Mouse (Mus musculus) midbrain, embryonic 14.5 days (tissue): ENCODE results near the gene Pgam2. TPM values are rescaled to one million over a fixed set of nuclear protein-coding genes. Genes with fewer than 3 reads are reported as not detected.

Source experiments
- ATAC-seq: fragments of 200-750 bp; cut with Nextera tagmentation; 2 replicates; pipeline ENCODE4 v1.8.0; 2017; ENCODE audit warnings: moderate number of reproducible peaks, moderate library complexity; ENCODE audit not compliant: low FRiP score, low TSS enrichment
- DNase-seq: peaks from one replicate; pipeline ENCODE4 v3.0.0-alpha.2; 2015
- H3K27ac ChIP-seq: fragments of 300-500 bp; sonication (generic); replicated peaks from 2 replicates; pipeline ENCODE4 v1.5.1; 2014; ENCODE audit warnings: mild to moderate bottlenecking, low read depth, low read length, moderate library complexity
- H3K27me3 ChIP-seq: fragments of 300-500 bp; sonication (generic); 2 replicates; pipeline ENCODE4 v1.6.1; 2014; ENCODE audit warnings: low read length, control low read depth, mixed read lengths; ENCODE audit not compliant: control insufficient read depth, insufficient read depth
- H3K36me3 ChIP-seq: fragments of 300-500 bp; sonication (generic); 2 replicates; pipeline ENCODE4 v1.6.1; 2014; ENCODE audit warnings: low read length, control low read depth; ENCODE audit not compliant: control insufficient read depth, insufficient read depth
- H3K4me1 ChIP-seq: fragments of 300-500 bp; sonication (generic); 2 replicates; pipeline ENCODE4 v1.6.1; 2014; ENCODE audit warnings: mild to moderate bottlenecking, antibody characterized with exemption, low read length, control low read depth; ENCODE audit not compliant: control insufficient read depth, insufficient read depth
- H3K4me2 ChIP-seq: fragments of 300-500 bp; sonication (generic); 2 replicates; pipeline ENCODE4 v1.6.1; 2014; ENCODE audit warnings: mild to moderate bottlenecking, low read length, moderate library complexity
- H3K4me3 ChIP-seq: fragments of 300-500 bp; sonication (generic); replicated peaks from 2 replicates; pipeline ENCODE4 v1.5.1; 2014; ENCODE audit warnings: low read depth, low read length
- H3K9ac ChIP-seq: fragments of 300-500 bp; sonication (generic); replicated peaks from 2 replicates; pipeline ENCODE4 v1.6.1; 2014; ENCODE audit warnings: mild to moderate bottlenecking, low read length, moderate library complexity
- H3K9me3 ChIP-seq: fragments of 300-500 bp; sonication (generic); 2 replicates; pipeline ENCODE4 v1.6.1; 2016; ENCODE audit warnings: low read length, control low read depth, mixed read lengths; ENCODE audit not compliant: control insufficient read depth
- WGBS: fragments of 180-500 bp; shearing (Covaris S2); extraction: QIAGEN DNeasy Blood & Tissue Kit; methylation state at CpG from one replicate; pipeline ENCODE4 v1.1.7; 2014; 5-methylcytosine and 5-hydroxymethylcytosine counted together
- polyA plus RNA-seq: library from polyadenylated mRNA; unstranded; fragments of >200 nt; fragmentation: Nextera tagmentation; extraction: Ambion mirVana; gene quantifications from 2 replicates; pipeline ENCODE4 v1.2.1, GENCODE M21; 2014

Gene Pgam2
- polyA plus RNA-seq, 1 experiment from 2014 or later = 2.1 TPM

- Histone ChIP-seq H3K9me3 (no peaks in the 10 kb centered on the region), H3K9ac (no peak overlapping the region), H3K27me3 (no peaks in the 10 kb centered on the region), H3K27ac (no peak overlapping the region), H3K4me1 (no peaks in the 10 kb centered on the region), H3K36me3 (peaks cover 48% of the 10 kb centered on the region), H3K4me2 (no peak overlapping the region), H3K4me3 (no peak overlapping the region)
- DNase-seq (no peak), ATAC-seq (no peak)
- WGBS = 75% methylated on average over 12 of the region's 12 CpGs
Measured at GRCm38 (mm10) chr11:5802005-5802404, 1.5 kb downstream of the Pgam2 start.

- Histone ChIP-seq H3K36me3 (peaks cover 53% of the 10 kb centered on the region), H3K9ac (no peak overlapping the region), H3K4me2 (no peak overlapping the region), H3K9me3 (no peaks in the 10 kb centered on the region), H3K27me3 (no peaks in the 10 kb centered on the region), H3K4me3 (no peak overlapping the region), H3K27ac (no peak overlapping the region), H3K4me1 (no peaks in the 10 kb centered on the region)
- DNase-seq = no peak
- 95% methylated on average over 16 of the region's 16 CpGs for WGBS
- ATAC-seq = no peak
Measured at GRCm38 (mm10) chr11:5801511-5801910, 2.0 kb downstream of the Pgam2 start.

- H3K36me3 ChIP-seq = peaks cover 69% of the 10 kb centered on the region
Measured at GRCm38 (mm10) chr11:5799621-5800490, 3.7 kb downstream of the Pgam2 start.

GRCm38 (mm10) chr11:5797928-5798327, 5.6 kb downstream of the Pgam2 start:
- ATAC-seq (no peak), DNase-seq (no peak)
- 91% methylated on average over 5 of the region's 5 CpGs for WGBS
- H3K9ac ChIP-seq = no peak overlapping the region
- H3K27me3 ChIP-seq = no peaks in the 10 kb centered on the region
- H3K4me2 ChIP-seq = no peak overlapping the region
- H3K27ac ChIP-seq = no peak overlapping the region
- no peak overlapping the region for H3K4me3 ChIP-seq
- H3K9me3 ChIP-seq = no peaks in the 10 kb centered on the region
- peaks cover 86% of the 10 kb centered on the region for H3K36me3 ChIP-seq
- H3K4me1 ChIP-seq = no peaks in the 10 kb centered on the region

More at GRCm38 (mm10) chr11:5799621-5800490, 3.7 kb downstream of the Pgam2 start:
- Histone ChIP-seq H3K4me2 (no peak overlapping the region), H3K9me3 (no peaks in the 10 kb centered on the region), H3K4me3 (no peak overlapping the region), H3K27me3 (no peaks in the 10 kb centered on the region), H3K27ac (no peak overlapping the region), H3K9ac (no peak overlapping the region; the same call in 1 of the 2 replicates), H3K4me1 (no peaks in the 10 kb centered on the region)
- no peak for DNase-seq
- 91% methylated on average over 17 of the region's 17 CpGs for WGBS
- ATAC-seq = no peak

- ATAC-seq (no peak), DNase-seq (no peak)
- 64% methylated on average over 11 of the region's 11 CpGs for WGBS
- H3K9me3 ChIP-seq = no peaks in the 10 kb centered on the region
- H3K4me1 ChIP-seq = no peaks in the 10 kb centered on the region
- H3K27me3 ChIP-seq = no peaks in the 10 kb centered on the region
- peaks cover 88% of the 10 kb centered on the region for H3K36me3 ChIP-seq
- H3K9ac ChIP-seq = no peak overlapping the region
- H3K27ac ChIP-seq = no peak overlapping the region
- H3K4me2 ChIP-seq = no peak overlapping the region
- no peak overlapping the region for H3K4me3 ChIP-seq
Measured at GRCm38 (mm10) chr11:5797371-5797770, 6.2 kb downstream of the Pgam2 start.

GRCm38 (mm10) chr11:5796939-5797338, 6.6 kb downstream of the Pgam2 start:
- Histone ChIP-seq H3K36me3 (peaks cover 93% of the 10 kb centered on the region), H3K4me3 (no peak overlapping the region), H3K27me3 (no peaks in the 10 kb centered on the region), H3K9ac (no peak overlapping the region), H3K4me1 (no peaks in the 10 kb centered on the region), H3K27ac (no peak overlapping the region), H3K9me3 (no peaks in the 10 kb centered on the region), H3K4me2 (no peak overlapping the region)
- ATAC-seq (no peak), DNase-seq (no peak)
- 79% methylated on average over 15 of the region's 15 CpGs for WGBS

GRCm38 (mm10) chr11:5795706-5796105, 7.8 kb downstream of the Pgam2 start:
- H3K4me1 ChIP-seq = no peaks in the 10 kb centered on the region
- no peaks in the 10 kb centered on the region for H3K9me3 ChIP-seq
- no peak overlapping the region for H3K4me2 ChIP-seq
- peaks cover 90% of the 10 kb centered on the region for H3K36me3 ChIP-seq
- H3K27ac ChIP-seq = no peak overlapping the region
- no peak overlapping the region for H3K4me3 ChIP-seq
- DNase-seq = no peak
- WGBS = 89% methylated on average over 7 of the region's 7 CpGs
- no peaks in the 10 kb centered on the region for H3K27me3 ChIP-seq
- no peak overlapping the region for H3K9ac ChIP-seq
- ATAC-seq = no peak

GRCm38 (mm10) chr11:5795290-5795689, 8.2 kb downstream of the Pgam2 start:
- WGBS = 93% methylated on average over 9 of the region's 9 CpGs
- H3K27ac ChIP-seq = no peak overlapping the region
- ATAC-seq = no peak

GRCm38 (mm10) chr11:5790431-5790830, 13.1 kb downstream of the Pgam2 start:
- Histone ChIP-seq H3K27ac (no peak overlapping the region), H3K4me2 (no peak overlapping the region), H3K4me1 (peaks cover 19% of the 10 kb centered on the region), H3K9ac (no peak overlapping the region), H3K9me3 (no peaks in the 10 kb centered on the region), H3K27me3 (no peaks in the 10 kb centered on the region), H3K4me3 (no peak overlapping the region), H3K36me3 (peaks cover 41% of the 10 kb centered on the region)
- DNase-seq (no peak), ATAC-seq (no peak)
- WGBS = 94% methylated on average over 1 of the region's 1 CpGs

More at GRCm38 (mm10) chr11:5795290-5795689, 8.2 kb downstream of the Pgam2 start:
- no peaks in the 10 kb centered on the region for H3K27me3 ChIP-seq
- H3K9me3 ChIP-seq = no peaks in the 10 kb centered on the region
- H3K4me2 ChIP-seq = no peak overlapping the region
- peaks cover 88% of the 10 kb centered on the region for H3K36me3 ChIP-seq
- H3K9ac ChIP-seq = no peak overlapping the region
- DNase-seq = no peak
- H3K4me3 ChIP-seq = no peak overlapping the region
- no peaks in the 10 kb centered on the region for H3K4me1 ChIP-seq
